Mouse (Mus musculus) myocyte (in vitro differentiated cells): ENCODE measurements at regions not wholly inside any gene's neighbourhood (a gene's known extent, or its start where the extent isn't known, plus 50 kb on each side); places are given as distances from the start of the nearest gene placed in this dataset.
"Not testable (repeated sequence)": the region's sequence is repeated elsewhere in the genome, so short reads cannot be mapped to it uniquely, and the experiment has no call there.

ENCODE experiments used
- POLR2A ChIP-seq: IDR thresholded peaks from one replicate; pipeline ENCODE4 v1.6.1; 2011; ENCODE audit warnings: low read depth, mild to moderate bottlenecking, control low read depth, moderate library complexity; ENCODE audit not compliant: insufficient read length
- TCF3 ChIP-seq: IDR thresholded peaks from one replicate; pipeline ENCODE4 v1.6.1; 2011; ENCODE audit warnings: low read depth, control low read depth; ENCODE audit not compliant: insufficient read length
- USF1 ChIP-seq: IDR thresholded peaks from one replicate; pipeline ENCODE4 v1.6.1; 2011; ENCODE audit warnings: low read depth, mild to moderate bottlenecking, control low read depth, moderate library complexity

GRCm38 (mm10) chr13:12667727-12668665, 102.3 kb downstream of the Ero1lb start:
- not testable (repeated sequence) for TF ChIP-seq USF1, POLR2A, TCF3
